Mouse (Mus musculus) MEL (cell line): ENCODE results near the gene Ehbp1. TPM values are rescaled to one million over a fixed set of nuclear protein-coding genes. Genes with fewer than 3 reads are reported as not detected.
A peak's percentile ranks its signal among the peaks of the same experiment; 100 is the strongest.

Experiments used
- DNase-seq: peaks from one replicate; pipeline ENCODE4 v3.0.0; 2011; ENCODE audit warnings: low read depth, low spot score
- H3K27ac ChIP-seq: 2 replicates; pipeline ENCODE4 v1.5.1; 2012; ENCODE audit warnings: low read depth, mild to moderate bottlenecking, control low read depth, low read length, moderate library complexity; ENCODE audit not compliant: control insufficient read depth
- H3K27me3 ChIP-seq, 2 experiments: fragments of 150-350 bp in 1 of 2; sonication (generic) in 1 of 2; 2 replicates each; pipeline ENCODE4 v1.6.1; 2012; ENCODE audit warnings: low read length in 2 of 2, mild to moderate bottlenecking in 2 of 2, improper control_type of control experiment in 1 of 2, moderate library complexity in 1 of 2; ENCODE audit not compliant: insufficient read depth in 2 of 2, control insufficient read depth in 1 of 2
- H3K36me3 ChIP-seq, 2 experiments: 2 replicates each; pipeline ENCODE4 v1.6.1; 2012 to 2014; ENCODE audit warnings: low read length in 2 of 2, improper control_type of control experiment in 1 of 2, inconsistent platforms in 1 of 2, mild to moderate bottlenecking in 1 of 2; ENCODE audit not compliant: insufficient read depth in 2 of 2, control insufficient read depth in 1 of 2
- H3K4me1 ChIP-seq, 2 experiments: fragments of 150-350 bp in 1 of 2; sonication (generic) in 1 of 2; 2 replicates each; pipeline ENCODE4 v1.6.1; 2012; ENCODE audit warnings: low read length in 2 of 2, improper control_type of control experiment in 1 of 2, mild to moderate bottlenecking in 1 of 2; ENCODE audit not compliant: insufficient read depth in 2 of 2, control insufficient read depth in 1 of 2
- H3K4me3 ChIP-seq, 2 experiments: fragments of 150-350 bp in 1 of 2; sonication (generic) in 1 of 2; 2 replicates each; pipeline ENCODE4 v1.5.1; 2012; ENCODE audit warnings: low read depth in 2 of 2, low read length in 2 of 2, mild to moderate bottlenecking in 2 of 2, moderate library complexity in 2 of 2, control low read depth in 1 of 2, improper control_type of control experiment in 1 of 2; ENCODE audit not compliant: control insufficient read depth in 1 of 2, insufficient read depth in 1 of 2
- H3K79me2 ChIP-seq: 2 replicates; pipeline ENCODE4 v1.6.1; 2012; ENCODE audit warnings: mild to moderate bottlenecking, low read length, moderate library complexity; ENCODE audit not compliant: control insufficient read depth, poor library complexity, insufficient read depth
- H3K9ac ChIP-seq: 2 replicates; pipeline ENCODE4 v1.6.1; 2012; ENCODE audit warnings: low read depth, mild to moderate bottlenecking, control low read depth, low read length, moderate library complexity; ENCODE audit not compliant: control insufficient read depth, poor library complexity, severe bottlenecking
- H3K9me3 ChIP-seq: fragments of 150-350 bp; sonication (generic); replicated peaks from 2 replicates; pipeline ENCODE4 v1.6.1; 2012; ENCODE audit warnings: mild to moderate bottlenecking, low read length, improper control_type of control experiment, moderate library complexity; ENCODE audit not compliant: insufficient read depth
- E2F4 ChIP-seq: IDR thresholded peaks from 2 replicates; pipeline ENCODE4 v1.6.1; 2011; ENCODE audit warnings: low read depth, low read length, improper control_type of control experiment, borderline replicate concordance
- ELF1 ChIP-seq: IDR thresholded peaks from 2 replicates; pipeline ENCODE4 v1.6.1; 2014; ENCODE audit warnings: low read depth, mild to moderate bottlenecking, inconsistent platforms, low read length, improper control_type of control experiment, moderate library complexity
- EP300 ChIP-seq, 2 experiments: IDR thresholded peaks; 2 replicates each; pipeline ENCODE4 v1.6.1; 2011; ENCODE audit warnings: improper control_type of control experiment in 2 of 2, low read length in 2 of 2, low read depth in 1 of 2, mild to moderate bottlenecking in 1 of 2
- ETS1 ChIP-seq: IDR thresholded peaks from 2 replicates; pipeline ENCODE4 v1.6.1; 2012; ENCODE audit warnings: low read depth, mild to moderate bottlenecking, inconsistent platforms, low read length, improper control_type of control experiment, moderate library complexity
- GABPA ChIP-seq: IDR thresholded peaks from 2 replicates; pipeline ENCODE4 v1.6.1; 2012; ENCODE audit warnings: low read depth, mild to moderate bottlenecking, inconsistent platforms, low read length, improper control_type of control experiment, moderate library complexity
- GATA1 ChIP-seq: IDR thresholded peaks from 2 replicates; pipeline ENCODE4 v1.6.1; 2011; ENCODE audit warnings: low read depth, low read length, improper control_type of control experiment
- HCFC1 ChIP-seq: IDR thresholded peaks from 2 replicates; pipeline ENCODE4 v1.6.1; 2012; ENCODE audit warnings: low read depth, mild to moderate bottlenecking, inconsistent platforms, low read length, improper control_type of control experiment, moderate library complexity
- MAX ChIP-seq: IDR thresholded peaks from 2 replicates; pipeline ENCODE4 v1.6.1; 2011; ENCODE audit warnings: low read length, improper control_type of control experiment
- MAZ ChIP-seq: IDR thresholded peaks from 2 replicates; pipeline ENCODE4 v1.6.1; 2012; ENCODE audit warnings: low read depth, mild to moderate bottlenecking, inconsistent platforms, low read length, improper control_type of control experiment
- MEF2A ChIP-seq: IDR thresholded peaks from 2 replicates; pipeline ENCODE4 v1.6.1; 2014; ENCODE audit warnings: low read depth, mild to moderate bottlenecking, inconsistent platforms, low read length, improper control_type of control experiment; ENCODE audit not compliant: poor library complexity, insufficient replicate concordance, severe bottlenecking; ENCODE audit errors: extremely low read depth
- MYC ChIP-seq: IDR thresholded peaks from 2 replicates; pipeline ENCODE4 v1.6.1; 2011; ENCODE audit warnings: low read depth, mild to moderate bottlenecking, low read length, improper control_type of control experiment, moderate library complexity
- POLR2A ChIP-seq, 2 experiments: IDR thresholded peaks; 2 replicates each; pipeline ENCODE4 v1.6.1; 2011 to 2012; ENCODE audit warnings: low read length in 2 of 2, mild to moderate bottlenecking in 2 of 2, control low read depth in 1 of 2, improper control_type of control experiment in 1 of 2, low read depth in 1 of 2, moderate library complexity in 1 of 2; ENCODE audit not compliant: control insufficient read depth in 1 of 2, insufficient read depth in 1 of 2, poor library complexity in 1 of 2
- POLR2AphosphoS5 ChIP-seq: IDR thresholded peaks from 2 replicates; pipeline ENCODE4 v1.6.1; 2012; ENCODE audit warnings: low read depth, borderline replicate concordance, mild to moderate bottlenecking, inconsistent platforms, low read length, moderate library complexity, mixed read lengths
- RAD21 ChIP-seq: IDR thresholded peaks from 2 replicates; pipeline ENCODE4 v1.6.1; 2011; ENCODE audit warnings: mild to moderate bottlenecking, low read depth, low read length, improper control_type of control experiment
- RCOR1 ChIP-seq: IDR thresholded peaks from 2 replicates; pipeline ENCODE4 v1.6.1; 2012; ENCODE audit warnings: low read depth, mild to moderate bottlenecking, inconsistent platforms, low read length, improper control_type of control experiment
- SMC3 ChIP-seq: IDR thresholded peaks from 2 replicates; pipeline ENCODE4 v1.6.1; 2011; ENCODE audit warnings: low read depth, low read length, improper control_type of control experiment
- TAL1 ChIP-seq: IDR thresholded peaks from 2 replicates; pipeline ENCODE4 v1.6.1; 2012; ENCODE audit warnings: mild to moderate bottlenecking, inconsistent platforms, low read length, moderate library complexity, mixed read lengths
- TBP ChIP-seq: IDR thresholded peaks from 2 replicates; pipeline ENCODE4 v1.8.0; 2011; ENCODE audit warnings: low read depth, low read length, improper control_type of control experiment
- UBTF ChIP-seq: IDR thresholded peaks from 2 replicates; pipeline ENCODE4 v1.6.1; 2012; ENCODE audit warnings: low read depth, mild to moderate bottlenecking, inconsistent platforms, low read length, improper control_type of control experiment, moderate library complexity, borderline replicate concordance; ENCODE audit not compliant: insufficient read depth
- USF1 ChIP-seq: IDR thresholded peaks from 2 replicates; pipeline ENCODE4 v1.6.1; 2014; ENCODE audit warnings: low read depth, mild to moderate bottlenecking, inconsistent platforms, low read length, improper control_type of control experiment, moderate library complexity
- ZC3H11A ChIP-seq: IDR thresholded peaks from 2 replicates; pipeline ENCODE4 v1.6.1; 2012; ENCODE audit warnings: low read depth, mild to moderate bottlenecking, inconsistent platforms, low read length, improper control_type of control experiment
- ZMIZ1 ChIP-seq: IDR thresholded peaks from 2 replicates; pipeline ENCODE4 v1.6.1; 2012; ENCODE audit warnings: low read depth, mild to moderate bottlenecking, inconsistent platforms, low read length, improper control_type of control experiment, moderate library complexity
- polyA plus RNA-seq, 2 experiments: library from polyadenylated mRNA; stranded (reverse) in 1 of 2; unstranded in 1 of 2; fragments of >175 nt in 1 of 2; fragments of >200 nt in 1 of 2; gene quantifications; 2 replicates each; pipeline versions ENCODE4 v1.2.1 to v1.2.4; 2012; ENCODE audit warnings: low replicate concordance in 2 of 2, low read depth in 1 of 2; ENCODE audit not compliant: insufficient read length in 2 of 2, insufficient read depth in 1 of 2, missing spikeins in 1 of 2
- total RNA-seq: library from RNA; depleted of rRNA; stranded (reverse); fragments of 300-350 nt; gene quantifications from 2 replicates; pipeline ENCODE4 v1.2.3, GENCODE M21; 2012

Gene Ehbp1
- total and polyA plus RNA-seq, 3 experiments: 3.6 to 3.7 TPM; not detected in 1

GRCm38 (mm10) chr11:22286371-22286872 is 55.7 kb downstream of the Ehbp1 start:
- Histone ChIP-seq H3K4me1 (peaks cover 0 to 13% of the 10 kb centered on the region in 2 experiments; a peak in 2 of 4 replicates), H3K9ac (peak overlapping the region; percentile 72), H3K27ac (no peak overlapping the region), H3K27me3 (no peaks in the 10 kb centered on the region; a peak in 1 of 4 replicates), H3K79me2 (peaks cover 1% of the 10 kb centered on the region; the same call in 1 of the 2 replicates), H3K36me3 (no peaks in the 10 kb centered on the region; a peak in 1 of 4 replicates), H3K4me3 (peak overlapping the region; percentile 59 to 82), H3K9me3 (no peaks in the 10 kb centered on the region)
- DNase-seq: peak; percentile 47
- TF ChIP-seq UBTF: no peak
- TF ChIP-seq MAX: 0 out of 2 replicates have a peak, but pooled peaks have one; percentile 15

GRCm38 (mm10) chr11:22276656-22277055 is 65.4 kb downstream of the Ehbp1 start:
- no peak for DNase-seq
- TF ChIP-seq USF1 (no peak), POLR2A (IDR thresholded peaks at IDR 0.05; ENCODE audit: control insufficient read depth in 1 of 2, insufficient read depth in 1 of 2, low read depth in 1 of 2, low read length in 2 of 2, poor library complexity in 1 of 2) (no peak), GABPA (no peak), RCOR1 (no peak), TBP (no peak), MEF2A (no peak), E2F4 (no peak), HCFC1 (no peak), TAL1 (no peak), ZC3H11A (no peak), POLR2AphosphoS5 (no peak)
- TF ChIP-seq, all 39 proteins: peak for 0
- H3K9ac ChIP-seq: no peak overlapping the region
- H3K4me1 ChIP-seq: peaks cover 2 to 9% of the 10 kb centered on the region in 2 experiments; a peak in 2 of 4 replicates
- no peak overlapping the region for H3K4me3 ChIP-seq
- H3K79me2 ChIP-seq: no peaks in the 10 kb centered on the region
- H3K27ac ChIP-seq: no peak overlapping the region
- no peaks in the 10 kb centered on the region for H3K27me3 ChIP-seq
- H3K36me3 ChIP-seq: peaks cover 0 to 13% of the 10 kb centered on the region in 2 experiments; a peak in 2 of 4 replicates
- no peaks in the 10 kb centered on the region for H3K9me3 ChIP-seq

GRCm38 (mm10) chr11:22274144-22274543 is 67.9 kb downstream of the Ehbp1 start:
- no peaks in the 10 kb centered on the region for H3K27me3 ChIP-seq
- TF ChIP-seq MEF2A (no peak), ETS1 (peak; percentile 68), RAD21 (no peak), MAZ (no peak), HCFC1 (no peak), GATA1 (peak; percentile 71), POLR2AphosphoS5 (no peak), POLR2A (IDR thresholded peaks at IDR 0.05; ENCODE audit: control insufficient read depth in 1 of 2, insufficient read depth in 1 of 2, low read depth in 1 of 2, low read length in 2 of 2, poor library complexity in 1 of 2) (no peak), ELF1 (no peak), MYC (no peak), MAX (no peak), ZMIZ1 (no peak), GABPA (no peak), RCOR1 (0 out of 2 replicates have a peak, but pooled peaks have one; percentile 20), SMC3 (no peak), EP300 (IDR thresholded peaks at IDR 0.05; ENCODE audit: low read depth in 1 of 2, low read length in 2 of 2) (peak; percentile 33 to 37; a peak in 2 of 4 replicates)
- peak; percentile 36 for DNase-seq
- no peak overlapping the region for H3K4me3 ChIP-seq
- no peaks in the 10 kb centered on the region for H3K9me3 ChIP-seq
- H3K27ac ChIP-seq: no peak overlapping the region
- H3K36me3 ChIP-seq: peaks cover 0 to 13% of the 10 kb centered on the region in 2 experiments; a peak in 2 of 4 replicates
- no peaks in the 10 kb centered on the region for H3K79me2 ChIP-seq
- no peak overlapping the region for H3K9ac ChIP-seq
- peaks cover 2 to 9% of the 10 kb centered on the region in 2 experiments; a peak in 2 of 4 replicates for H3K4me1 ChIP-seq
